ENCODE assay signal across 25 mouse cellular contexts in the genomic region with DNA sequence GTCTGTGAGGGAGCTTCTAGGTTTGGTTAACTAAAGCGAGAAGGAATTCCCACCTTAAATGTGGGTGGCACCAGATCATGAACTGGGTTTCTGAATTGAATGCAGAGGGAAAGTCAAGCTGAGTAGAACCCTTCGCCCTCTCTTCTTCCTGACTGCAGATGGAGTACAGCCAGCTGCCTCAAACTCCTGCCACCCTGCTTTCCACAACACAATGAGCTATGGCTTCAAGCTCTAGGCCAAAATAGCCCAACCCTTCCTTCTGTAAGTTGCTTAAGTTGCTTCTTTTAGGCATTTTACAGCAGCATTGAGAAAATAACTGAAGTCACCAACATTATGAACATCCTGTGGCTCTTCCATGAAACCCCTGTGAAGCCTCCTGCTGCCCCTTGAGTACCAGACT.
DNase-seq lines count a peak whose midpoint lies in the region; ATAC-seq and TF ChIP-seq lines count a peak whose summit lies in the region.
"Had no signal": no experiment of that assay in that cellular context is flagged by ENCODE, and none has a peak within 500 bp of the region (broad histone marks: within the 10 kb centered on the region; RNA-seq: fewer than 3 reads in every experiment).

No protein-coding gene starts in this region.

- no peak for TF ChIP-seq EP300 in heart, adult 2 months (IDR thresholded peaks at IDR 0.05; ENCODE audit: insufficient read depth, low read depth, low read length)
- TF ChIP-seq EP300 in lung, postnatal 0 days (IDR thresholded peaks at IDR 0.05): no peak

- no peak overlapping the region for H3K9ac ChIP-seq in heart, adult 2 months (ENCODE audit: low read depth, low read length)
- no peak overlapping the region for H3K9ac ChIP-seq in kidney, postnatal 0 days (ENCODE audit: low read depth, low read length)
- no peak overlapping the region for H3K9ac ChIP-seq in lung, embryonic 14.5 days
- H3K9ac ChIP-seq in lung, postnatal 0 days (replicated peaks; ENCODE audit: low read depth): no peak overlapping the region
- H3K9ac ChIP-seq: forebrain, embryonic 13.5 days; heart, embryonic 13.5 days; hindbrain, embryonic 14.5 days had no signal

- TF ChIP-seq POLR2A in heart, adult 2 months (IDR thresholded peaks at IDR 0.05; ENCODE audit: insufficient read depth, low read depth, low read length): no peak
- no peak for TF ChIP-seq POLR2A in lung, adult 2 months (IDR thresholded peaks at IDR 0.05; ENCODE audit: borderline replicate concordance, extremely low read depth, low read depth, low read length)

- no peak for TF ChIP-seq CTCF in heart, adult 2 months (IDR thresholded peaks at IDR 0.05)
- TF ChIP-seq CTCF in kidney, postnatal 0 days (IDR thresholded peaks at IDR 0.05; ENCODE audit: low read depth): no peak
- TF ChIP-seq CTCF in lung, embryonic 14.5 days (IDR thresholded peaks at IDR 0.05; ENCODE audit: low read depth): no peak
- no peak for TF ChIP-seq CTCF in lung, adult 2 months (IDR thresholded peaks at IDR 0.05; ENCODE audit: insufficient read depth, low read length)
- TF ChIP-seq CTCF in lung, postnatal 0 days (IDR thresholded peaks at IDR 0.05): no peak

- H3K9me3 ChIP-seq in kidney, postnatal 0 days (replicated peaks; ENCODE audit: low read length): no peaks in the 10 kb centered on the region
- H3K9me3 ChIP-seq in lung, embryonic 14.5 days (ENCODE audit: low read depth, low read length): no peaks in the 10 kb centered on the region
- no peaks in the 10 kb centered on the region for H3K9me3 ChIP-seq in lung, postnatal 0 days (ENCODE audit: low read length)
- H3K9me3 ChIP-seq: forebrain, embryonic 10.5 days; forebrain, embryonic 13.5 days; heart, embryonic 10.5 days; heart, embryonic 13.5 days had no signal

- H3K4me2 ChIP-seq in kidney, postnatal 0 days (ENCODE audit: low read length): no peak overlapping the region
- H3K4me2 ChIP-seq in lung, embryonic 14.5 days: no peak overlapping the region
- no peak overlapping the region for H3K4me2 ChIP-seq in lung, postnatal 0 days (replicated peaks; ENCODE audit: low read depth, low read length)
- H3K4me2 ChIP-seq: forebrain, embryonic 13.5 days; heart, embryonic 13.5 days; hindbrain, embryonic 14.5 days had no signal

- no peaks in the 10 kb centered on the region; the same call in 1 of the 2 replicates for H3K36me3 ChIP-seq in heart, adult 2 months (ENCODE audit: control insufficient read depth, insufficient read depth, low read length)
- H3K36me3 ChIP-seq in kidney, postnatal 0 days (ENCODE audit: insufficient read depth, low read length): no peaks in the 10 kb centered on the region
- no peaks in the 10 kb centered on the region for H3K36me3 ChIP-seq in lung, embryonic 14.5 days (ENCODE audit: insufficient read depth)
- H3K36me3 ChIP-seq in lung, postnatal 0 days (ENCODE audit: insufficient read depth, low read length): no peaks in the 10 kb centered on the region
- H3K36me3 ChIP-seq: heart, embryonic 10.5 days; heart, embryonic 13.5 days had no signal

- ATAC-seq in kidney, postnatal 0 days (replicated peaks; ENCODE audit: low FRiP score, low read depth): no peak
- peak; percentile 42; the same call in 1 of the 2 replicates for ATAC-seq in lung, embryonic 14.5 days (ENCODE audit: insufficient read depth)
- ATAC-seq in lung, postnatal 0 days: no peak
- ATAC-seq: activated CD4-positive, CD25-positive, alpha-beta regulatory T cell, adult 4 months; forebrain, embryonic 13.5 days; forebrain, embryonic 16.5 days had no signal

- no peak overlapping the region for H3K4me3 ChIP-seq in heart, adult 2 months
- H3K4me3 ChIP-seq in kidney, postnatal 0 days (replicated peaks; ENCODE audit: low read depth, low read length): no peak overlapping the region
- H3K4me3 ChIP-seq in lung, embryonic 14.5 days (ENCODE audit: low read depth, low read length): no peak overlapping the region
- H3K4me3 ChIP-seq in lung, adult 2 months (replicated peaks; ENCODE audit: extremely low read depth, low read depth, low read length): no peak overlapping the region
- H3K4me3 ChIP-seq in lung, postnatal 0 days (ENCODE audit: low read depth, low read length): no peak overlapping the region
- H3K4me3 ChIP-seq: forebrain, embryonic 10.5 days; forebrain, embryonic 13.5 days; gastrocnemius, adult 2 months; heart, embryonic 10.5 days; heart, embryonic 13.5 days had no signal

- no peaks in the 10 kb centered on the region for H3K79me2 ChIP-seq in heart, adult 2 months (replicated peaks; ENCODE audit: control insufficient read depth, insufficient read depth, low read length)

- DNase-seq in heart, adult 11 months: peak; percentile 56
- DNase-seq in heart, adult 2 months: no peak
- DNase-seq in kidney, postnatal 0 days (ENCODE audit: low spot score): peak; percentile 21
- no peak for DNase-seq in kidney, postnatal 10 days
- peak; percentile 69 for DNase-seq in lung, embryonic 14.5 days
- no peak for DNase-seq in lung, adult 2 months
- DNase-seq in lung, postnatal 0 days (ENCODE audit: low spot score): peak; percentile 23
- DNase-seq in lung, adult 18-20 months: no peak
- DNase-seq: adrenal gland, postnatal 10 days; adrenal gland, postnatal 36 days; cerebellum, adult 18-20 months; cerebellum, adult 9-10 months; cerebellum, postnatal 14 days; gastrocnemius, adult 2 months; gastrocnemius, postnatal 14 days; heart, adult 18-20 months; heart, postnatal 14 days; heart, postnatal 4 days had no signal

- H3K27ac ChIP-seq in heart, adult 2 months: no peak overlapping the region
- H3K27ac ChIP-seq in kidney, postnatal 0 days: no peak overlapping the region
- peak overlapping the region; percentile 66 for H3K27ac ChIP-seq in lung, embryonic 14.5 days (ENCODE audit: low read depth)
- no peak overlapping the region for H3K27ac ChIP-seq in lung, postnatal 0 days (ENCODE audit: low read length)
- H3K27ac ChIP-seq: forebrain, embryonic 10.5 days; forebrain, embryonic 13.5 days; gastrocnemius, adult 2 months; heart, embryonic 10.5 days; heart, embryonic 13.5 days; hindbrain, embryonic 14.5 days had no signal

- intact Hi-C loops in heart, adult 2 months (cut with DNase I): loop anchor here (10.0 kb wide), 1 partner anchor 135 kb away; the partner anchor contains the start of gene Gli3

- H3K27me3 ChIP-seq in heart, adult 2 months (ENCODE audit: control insufficient read depth, insufficient read depth, low read length): no peaks in the 10 kb centered on the region
- no peaks in the 10 kb centered on the region for H3K27me3 ChIP-seq in kidney, postnatal 0 days (ENCODE audit: insufficient read depth, low read length)
- no peaks in the 10 kb centered on the region for H3K27me3 ChIP-seq in lung, embryonic 14.5 days (ENCODE audit: insufficient read depth, low read length)
- H3K27me3 ChIP-seq in lung, postnatal 0 days (replicated peaks; ENCODE audit: insufficient read depth, low read length): no peaks in the 10 kb centered on the region
- H3K27me3 ChIP-seq: forebrain, embryonic 13.5 days had no signal

- no peaks in the 10 kb centered on the region for H3K4me1 ChIP-seq in heart, adult 2 months (ENCODE audit: control insufficient read depth, insufficient read depth, low read length)
- peaks cover 9% of the 10 kb centered on the region; the same call in 1 of the 2 replicates for H3K4me1 ChIP-seq in kidney, postnatal 0 days (replicated peaks; ENCODE audit: insufficient read depth, low read length)
- H3K4me1 ChIP-seq in lung, embryonic 14.5 days (ENCODE audit: insufficient read depth): peaks cover 31% of the 10 kb centered on the region
- H3K4me1 ChIP-seq in lung, adult 2 months (ENCODE audit: control insufficient read depth, insufficient read depth, low read length): no peaks in the 10 kb centered on the region
- peaks cover 8% of the 10 kb centered on the region; the same call in 1 of the 2 replicates for H3K4me1 ChIP-seq in lung, postnatal 0 days (ENCODE audit: insufficient read depth, low read depth, low read length)

- WGBS in heart, adult 2 months: 68% methylated on average over 2 of the region's 2 CpGs
- 66% methylated on average over 2 of the region's 2 CpGs for WGBS in kidney, postnatal 0 days
- 53% methylated on average over 2 of the region's 2 CpGs for WGBS in lung, embryonic 14.5 days
- WGBS in lung, adult 2 months: 60% methylated on average over 2 of the region's 2 CpGs
- WGBS in lung, postnatal 0 days: 45% methylated on average over 2 of the region's 2 CpGs

Comparison
In these comparisons a context has a peak if more than half of its experiments do, and no peak if none do; other contexts are left out.
1. DNase-seq: peak in heart, adult 11 months (single experiment), kidney, postnatal 0 days (single experiment), lung, embryonic 14.5 days (single experiment) and lung, postnatal 0 days (single experiment); none in heart, adult 2 months (0 of 2), kidney, postnatal 10 days (single experiment), lung, adult 2 months (single experiment) and lung, adult 18-20 months (0 of 2).